Mouse (Mus musculus): ENCODE measurements around the gene Cltb.

DNA sequence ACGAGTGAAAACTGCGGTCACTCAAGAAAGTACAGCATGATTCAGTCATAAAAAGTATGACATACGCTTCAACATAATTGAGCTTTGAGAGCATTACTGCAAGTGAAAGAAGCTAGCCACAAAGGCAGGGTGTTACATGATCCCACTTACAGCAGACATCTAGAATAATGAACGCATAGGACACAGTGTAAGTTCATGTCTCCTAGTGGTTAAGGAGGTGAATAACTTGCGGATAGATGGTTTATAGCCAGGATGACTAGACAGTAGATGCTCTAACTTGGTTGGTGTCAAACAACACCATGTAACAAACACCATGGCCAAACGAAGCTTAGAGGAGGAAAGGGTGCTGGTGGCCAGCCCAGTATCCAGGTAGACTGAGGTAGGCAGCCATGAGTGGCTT, 5.9 kb upstream of the Cltb start:
- TF ChIP-seq CTCF (IDR thresholded peaks at IDR 0.05; ENCODE audit: control insufficient read depth, insufficient read depth, insufficient read length): no peak
- no peak for TF ChIP-seq CEBPB (IDR thresholded peaks at IDR 0.05; ENCODE audit: low read depth)
- no peak for TF ChIP-seq USF1 (IDR thresholded peaks at IDR 0.05; ENCODE audit: low read depth)
